9 mouse cellular contexts compared by ENCODE assay signal in genomic region chr6:121066761-121067160, GRCm38 (mm10).
A peak's percentile ranks its signal among the peaks of the same experiment; 100 is the strongest.
DNase-seq lines count a peak whose midpoint lies in the region; ATAC-seq and TF ChIP-seq lines count a peak whose summit lies in the region.
"Had no signal": no experiment of that assay in that cellular context is flagged by ENCODE, and none has a peak within 500 bp of the region (broad histone marks: within the 10 kb centered on the region; RNA-seq: fewer than 3 reads in every experiment).

No protein-coding gene starts in this region.

- no peaks in the 10 kb centered on the region for H3K36me3 ChIP-seq in heart, embryonic 13.5 days
- H3K36me3 ChIP-seq in C2C12 (ENCODE audit: control insufficient read depth, insufficient read depth): no peaks in the 10 kb centered on the region
- H3K36me3 ChIP-seq in heart, embryonic 14.5 days (ENCODE audit: control insufficient read depth, insufficient read depth, low read length): no peaks in the 10 kb centered on the region
- H3K36me3 ChIP-seq: lung, embryonic 15.5 days had no signal

- peak overlapping the region; percentile 65 for H3K9ac ChIP-seq in heart, embryonic 13.5 days
- peak overlapping the region; percentile 58 for H3K9ac ChIP-seq in heart, embryonic 14.5 days (ENCODE audit: low read length)
- H3K9ac ChIP-seq: lung, embryonic 15.5 days had no signal

- no peak for DNase-seq in heart, adult 11 months
- peak; percentile 52 for DNase-seq in 3134 (ENCODE audit: extremely low read depth, insufficient read length, low spot score)
- DNase-seq in spleen, postnatal 10 days (ENCODE audit: low spot score in 2 of 2): no peak

- no peak overlapping the region for H3K4me3 ChIP-seq in heart, embryonic 13.5 days
- no peak overlapping the region for H3K4me3 ChIP-seq in C2C12 (ENCODE audit: insufficient read depth, poor library complexity, severe bottlenecking)
- no peak overlapping the region for H3K4me3 ChIP-seq in heart, embryonic 14.5 days (ENCODE audit: control insufficient read depth in 1 of 2, insufficient read depth in 1 of 2, low read depth in 1 of 2, low read length in 2 of 2)
- H3K4me3 ChIP-seq: erythroblast, embryonic 14.5 days; lung, embryonic 15.5 days had no signal

- H3K79me2 ChIP-seq in C2C12 (ENCODE audit: control insufficient read depth, insufficient read depth): peaks cover 26% of the 10 kb centered on the region

- H3ac ChIP-seq in C2C12 (ENCODE audit: control insufficient read depth, insufficient read length, low read depth): no peak overlapping the region

- no peak for TF ChIP-seq CTCF in C2C12 (IDR thresholded peaks at IDR 0.05; ENCODE audit: control insufficient read depth, insufficient read depth, insufficient read length)

- peak overlapping the region; percentile 92 for H3K27ac ChIP-seq in heart, embryonic 13.5 days (replicated peaks)
- H3K27ac ChIP-seq in heart, embryonic 14.5 days (replicated peaks in 1 of 2; ENCODE audit: control insufficient read depth in 1 of 2, insufficient read depth in 1 of 2, low read depth in 2 of 2, low read length in 2 of 2): peak overlapping the region; percentile 73 to 89
- H3K27ac ChIP-seq: lung, embryonic 15.5 days had no signal

- H3K4me2 ChIP-seq in heart, embryonic 13.5 days: peak overlapping the region; percentile 39
- peak overlapping the region; percentile 44 for H3K4me2 ChIP-seq in heart, embryonic 14.5 days (ENCODE audit: low read length)
- H3K4me2 ChIP-seq: lung, embryonic 15.5 days had no signal

- H3K27me3 ChIP-seq in heart, embryonic 13.5 days (replicated peaks): no peaks in the 10 kb centered on the region
- no peaks in the 10 kb centered on the region for H3K27me3 ChIP-seq in C2C12 (ENCODE audit: control insufficient read depth, insufficient read depth, insufficient read length)
- H3K27me3 ChIP-seq in heart, embryonic 14.5 days (ENCODE audit: control insufficient read depth, insufficient read depth, low read length): no peaks in the 10 kb centered on the region
- H3K27me3 ChIP-seq: lung, embryonic 15.5 days had no signal

- H3K4me1 ChIP-seq in heart, embryonic 13.5 days: peaks cover 100% of the 10 kb centered on the region
- H3K4me1 ChIP-seq in heart, embryonic 14.5 days (ENCODE audit: control insufficient read depth in 2 of 2, insufficient read depth in 2 of 2, low read length in 2 of 2): peaks cover 62 to 87% of the 10 kb centered on the region in 2 experiments

- ATAC-seq in heart, embryonic 13.5 days (ENCODE audit: extremely low read depth, insufficient number of reproducible peaks, low FRiP score, low TSS enrichment): no peak
- ATAC-seq in heart, embryonic 14.5 days (ENCODE audit: insufficient number of reproducible peaks, insufficient read depth, low FRiP score, low read depth): peak; percentile 11; the same call in 1 of the 2 replicates
- no peak for ATAC-seq in megakaryocyte progenitor cell, adult 5-6 weeks (replicated peaks; ENCODE audit: poor library complexity)

- no peaks in the 10 kb centered on the region for H3K9me3 ChIP-seq in heart, embryonic 13.5 days
- no peaks in the 10 kb centered on the region for H3K9me3 ChIP-seq in heart, embryonic 14.5 days (ENCODE audit: control insufficient read depth, low read length)
- H3K9me3 ChIP-seq: lung, embryonic 15.5 days had no signal

- 24% methylated on average over 6 of the region's 6 CpGs for WGBS in heart, embryonic 13.5 days
- WGBS in heart, embryonic 14.5 days: 14% methylated on average over 6 of the region's 6 CpGs

- H3K79me3 ChIP-seq in C2C12 (ENCODE audit: low read depth): peaks cover 1% of the 10 kb centered on the region

TF ChIP-seq in C2C12, 6 proteins besides CTCF, POLR2A, EP300 and RAD21:
- TF ChIP-seq CEBPB (IDR thresholded peaks at IDR 0.05; ENCODE audit: low read depth) (peak; percentile 31), MAX (IDR thresholded peaks at IDR 0.05) (no peak)
